Mouse (Mus musculus): ENCODE measurements at regions not wholly inside any gene's neighbourhood (a gene's known extent, or its start where the extent isn't known, plus 50 kb on each side); places are given as distances from the start of the nearest gene placed in this dataset.

- WGBS: 83% methylated on average over 1 of the region's 1 CpGs
- Histone ChIP-seq H3K27ac (replicated peaks; ENCODE audit: low read depth, low read length) (no peak overlapping the region), H3K4me3 (ENCODE audit: low read depth, low read length) (no peak overlapping the region), H3K36me3 (ENCODE audit: control insufficient read depth, insufficient read depth, low read length) (no peaks in the 10 kb centered on the region), H3K4me2 (ENCODE audit: low read depth, severe bottlenecking) (no peak overlapping the region), H3K4me1 (ENCODE audit: control insufficient read depth, insufficient read depth, low read length) (no peaks in the 10 kb centered on the region), H3K9ac (ENCODE audit: low read length) (no peak overlapping the region), H3K9me3 (ENCODE audit: control insufficient read depth, low read length) (no peaks in the 10 kb centered on the region), H3K27me3 (ENCODE audit: control insufficient read depth, insufficient read depth, low read length) (no peaks in the 10 kb centered on the region)
- ATAC-seq (ENCODE audit: insufficient number of reproducible peaks, low FRiP score, low TSS enrichment, low read depth) (no peak), DNase-seq (ENCODE audit: low spot score) (no peak)
Observed at GRCm38 (mm10) chr1:137083500-137083899, 123.3 kb upstream of the Nr5a2 start.

DNA sequence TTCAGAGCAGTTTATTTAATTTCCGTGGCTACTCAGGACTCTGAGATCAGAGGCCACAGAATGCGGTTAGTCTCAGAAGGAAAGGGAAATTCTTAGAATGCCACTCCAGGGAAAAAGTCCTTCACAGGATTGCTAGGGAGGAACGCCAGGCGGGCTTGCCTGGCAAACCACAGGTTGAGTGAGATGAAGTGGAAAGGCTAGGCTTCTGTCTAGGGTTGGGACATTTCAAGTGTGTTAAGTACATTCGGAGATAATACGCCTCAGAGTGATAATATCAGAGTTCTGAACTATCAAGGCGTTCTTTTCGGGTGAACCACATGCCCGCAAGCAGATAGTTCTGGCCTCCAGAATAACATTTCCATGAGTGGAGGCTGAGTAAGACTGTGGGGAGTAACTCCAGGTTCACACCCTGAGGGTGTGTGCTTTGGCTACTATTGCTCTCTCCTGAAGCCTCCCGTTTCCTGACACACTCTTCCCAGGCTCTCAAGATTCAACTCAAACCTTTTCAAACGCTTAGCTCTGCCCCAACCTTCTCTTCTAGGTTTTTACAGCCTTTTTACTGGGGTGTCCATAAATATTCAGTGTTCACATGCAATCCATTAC lies 119.3 kb upstream of the Nr5a2 start:
- WGBS: 80% methylated on average over 11 of the region's 11 CpGs
- no peak overlapping the region for H3K4me2 ChIP-seq (ENCODE audit: low read depth, severe bottlenecking)
- no peaks in the 10 kb centered on the region for H3K4me1 ChIP-seq (ENCODE audit: control insufficient read depth, insufficient read depth, low read length)
- H3K27ac ChIP-seq (replicated peaks; ENCODE audit: low read depth, low read length): no peak overlapping the region
- no peaks in the 10 kb centered on the region for H3K27me3 ChIP-seq (ENCODE audit: control insufficient read depth, insufficient read depth, low read length)
- no peak overlapping the region for H3K9ac ChIP-seq (ENCODE audit: low read length)
- no peaks in the 10 kb centered on the region for H3K36me3 ChIP-seq (ENCODE audit: control insufficient read depth, insufficient read depth, low read length)
- H3K9me3 ChIP-seq (ENCODE audit: control insufficient read depth, low read length): no peaks in the 10 kb centered on the region
- DNase-seq (ENCODE audit: low spot score) (no peak), ATAC-seq (ENCODE audit: insufficient number of reproducible peaks, low FRiP score, low TSS enrichment, low read depth) (no peak)
- H3K4me3 ChIP-seq (ENCODE audit: low read depth, low read length): no peak overlapping the region

GRCm38 (mm10) chr1:137074787-137075186 lies 114.5 kb upstream of the Nr5a2 start:
- H3K27me3 ChIP-seq (ENCODE audit: control insufficient read depth, insufficient read depth, low read length): no peaks in the 10 kb centered on the region
- WGBS: 81% methylated on average over 9 of the region's 9 CpGs
- H3K36me3 ChIP-seq (ENCODE audit: control insufficient read depth, insufficient read depth, low read length): no peaks in the 10 kb centered on the region
- no peaks in the 10 kb centered on the region for H3K4me1 ChIP-seq (ENCODE audit: control insufficient read depth, insufficient read depth, low read length)
- no peaks in the 10 kb centered on the region for H3K9me3 ChIP-seq (ENCODE audit: control insufficient read depth, low read length)
- H3K27ac ChIP-seq (replicated peaks; ENCODE audit: low read depth, low read length): no peak overlapping the region
- H3K4me2 ChIP-seq (ENCODE audit: low read depth, severe bottlenecking): no peak overlapping the region
- no peak overlapping the region for H3K9ac ChIP-seq (ENCODE audit: low read length)
- H3K4me3 ChIP-seq (ENCODE audit: low read depth, low read length): no peak overlapping the region
- ATAC-seq (ENCODE audit: insufficient number of reproducible peaks, low FRiP score, low TSS enrichment, low read depth) (no peak), DNase-seq (ENCODE audit: low spot score) (no peak)

GRCm38 (mm10) chr1:137073857-137074572 lies 113.8 kb upstream of the Nr5a2 start:
- H3K4me3 ChIP-seq (ENCODE audit: low read depth, low read length): no peak overlapping the region
- ATAC-seq (ENCODE audit: insufficient number of reproducible peaks, low FRiP score, low TSS enrichment, low read depth): no peak
- DNase-seq (ENCODE audit: low spot score): no peak
- H3K9me3 ChIP-seq (ENCODE audit: control insufficient read depth, low read length): no peaks in the 10 kb centered on the region
- WGBS: 65% methylated on average over 8 of the region's 8 CpGs
- no peaks in the 10 kb centered on the region for H3K4me1 ChIP-seq (ENCODE audit: control insufficient read depth, insufficient read depth, low read length)
- H3K4me2 ChIP-seq (ENCODE audit: low read depth, severe bottlenecking): no peak overlapping the region
- H3K9ac ChIP-seq (ENCODE audit: low read length): no peak overlapping the region
- no peaks in the 10 kb centered on the region for H3K36me3 ChIP-seq (ENCODE audit: control insufficient read depth, insufficient read depth, low read length)
- H3K27me3 ChIP-seq (ENCODE audit: control insufficient read depth, insufficient read depth, low read length): no peaks in the 10 kb centered on the region
- H3K27ac ChIP-seq (replicated peaks; ENCODE audit: low read depth, low read length): no peak overlapping the region

DNA sequence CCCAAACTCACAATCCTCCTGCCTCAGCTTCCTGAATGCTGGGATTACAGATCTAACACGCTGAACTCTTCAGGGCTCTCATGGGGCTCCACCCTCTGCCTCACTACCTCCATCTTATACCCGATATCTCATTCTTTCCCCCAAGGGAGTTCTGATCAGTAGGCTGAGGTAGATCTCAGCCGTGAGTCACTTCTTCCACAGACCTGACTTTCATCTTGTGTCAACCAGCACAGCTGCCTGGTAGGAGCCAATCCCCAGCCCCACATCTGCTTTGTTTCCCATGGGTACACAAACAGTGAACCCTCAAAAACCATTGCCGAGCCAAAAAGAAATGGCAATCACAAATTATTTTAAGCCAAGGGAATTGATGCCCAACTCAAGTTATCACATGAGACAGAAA lies 100.7 kb upstream of the Nr5a2 start:
- no peaks in the 10 kb centered on the region for H3K27me3 ChIP-seq (ENCODE audit: control insufficient read depth, insufficient read depth, low read length)
- DNase-seq (ENCODE audit: low spot score) (no peak), ATAC-seq (ENCODE audit: insufficient number of reproducible peaks, low FRiP score, low TSS enrichment, low read depth) (no peak)
- no peak overlapping the region for H3K9ac ChIP-seq (ENCODE audit: low read length)
- no peak overlapping the region for H3K27ac ChIP-seq (replicated peaks; ENCODE audit: low read depth, low read length)
- H3K36me3 ChIP-seq (ENCODE audit: control insufficient read depth, insufficient read depth, low read length): no peaks in the 10 kb centered on the region
- H3K4me3 ChIP-seq (ENCODE audit: low read depth, low read length): no peak overlapping the region
- no peaks in the 10 kb centered on the region for H3K4me1 ChIP-seq (ENCODE audit: control insufficient read depth, insufficient read depth, low read length)
- WGBS: 89% methylated on average over 4 of the region's 4 CpGs
- H3K4me2 ChIP-seq (ENCODE audit: low read depth, severe bottlenecking): no peak overlapping the region
- H3K9me3 ChIP-seq (ENCODE audit: control insufficient read depth, low read length): no peaks in the 10 kb centered on the region

DNA sequence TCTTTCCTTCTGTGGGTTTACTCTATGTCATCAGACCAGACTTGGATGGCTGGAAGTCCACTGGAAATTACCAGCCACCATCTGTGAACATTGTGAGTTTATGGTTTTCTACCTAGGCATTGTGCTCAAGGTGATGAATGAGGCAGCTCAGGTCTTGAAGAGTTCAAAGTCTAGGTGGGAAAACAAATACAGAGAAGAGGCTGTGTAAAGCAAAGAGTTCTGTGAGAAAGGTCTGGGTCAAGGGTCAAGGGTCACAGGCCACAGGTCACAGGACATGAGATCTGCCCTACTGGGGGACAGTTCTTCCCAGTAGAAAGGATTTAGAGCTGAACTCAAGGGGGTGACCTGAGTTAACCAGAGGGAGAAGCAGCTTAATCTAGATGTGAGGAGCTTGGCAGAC lies 92.9 kb upstream of the Nr5a2 start:
- H3K27me3 ChIP-seq (ENCODE audit: control insufficient read depth, insufficient read depth, low read length): no peaks in the 10 kb centered on the region
- no peaks in the 10 kb centered on the region for H3K4me1 ChIP-seq (ENCODE audit: control insufficient read depth, insufficient read depth, low read length)
- no peak overlapping the region for H3K27ac ChIP-seq (replicated peaks; ENCODE audit: low read depth, low read length)
- H3K4me2 ChIP-seq (ENCODE audit: low read depth, severe bottlenecking): no peak overlapping the region
- H3K36me3 ChIP-seq (ENCODE audit: control insufficient read depth, insufficient read depth, low read length): no peaks in the 10 kb centered on the region
- H3K9me3 ChIP-seq (ENCODE audit: control insufficient read depth, low read length): no peaks in the 10 kb centered on the region
- no peak overlapping the region for H3K9ac ChIP-seq (ENCODE audit: low read length)
- DNase-seq (ENCODE audit: low spot score) (no peak), ATAC-seq (ENCODE audit: insufficient number of reproducible peaks, low FRiP score, low TSS enrichment, low read depth) (no peak)
- H3K4me3 ChIP-seq (ENCODE audit: low read depth, low read length): no peak overlapping the region

- no peaks in the 10 kb centered on the region for H3K36me3 ChIP-seq (ENCODE audit: control insufficient read depth, insufficient read depth, low read length)
- H3K27me3 ChIP-seq (ENCODE audit: control insufficient read depth, insufficient read depth, low read length): no peaks in the 10 kb centered on the region
- H3K4me1 ChIP-seq (ENCODE audit: control insufficient read depth, insufficient read depth, low read length): no peaks in the 10 kb centered on the region
- no peak overlapping the region for H3K4me2 ChIP-seq (ENCODE audit: low read depth, severe bottlenecking)
- no peak overlapping the region for H3K27ac ChIP-seq (replicated peaks; ENCODE audit: low read depth, low read length)
- no peak for DNase-seq (ENCODE audit: low spot score)
- 95% methylated on average over 13 of the region's 13 CpGs for WGBS
- no peaks in the 10 kb centered on the region for H3K9me3 ChIP-seq (ENCODE audit: control insufficient read depth, low read length)
- ATAC-seq (ENCODE audit: insufficient number of reproducible peaks, low FRiP score, low TSS enrichment, low read depth): no peak
- no peak overlapping the region for H3K4me3 ChIP-seq (ENCODE audit: low read depth, low read length)
- no peak overlapping the region for H3K9ac ChIP-seq (ENCODE audit: low read length)
Observed at GRCm38 (mm10) chr1:137051515-137051914, 91.3 kb upstream of the Nr5a2 start.

DNA sequence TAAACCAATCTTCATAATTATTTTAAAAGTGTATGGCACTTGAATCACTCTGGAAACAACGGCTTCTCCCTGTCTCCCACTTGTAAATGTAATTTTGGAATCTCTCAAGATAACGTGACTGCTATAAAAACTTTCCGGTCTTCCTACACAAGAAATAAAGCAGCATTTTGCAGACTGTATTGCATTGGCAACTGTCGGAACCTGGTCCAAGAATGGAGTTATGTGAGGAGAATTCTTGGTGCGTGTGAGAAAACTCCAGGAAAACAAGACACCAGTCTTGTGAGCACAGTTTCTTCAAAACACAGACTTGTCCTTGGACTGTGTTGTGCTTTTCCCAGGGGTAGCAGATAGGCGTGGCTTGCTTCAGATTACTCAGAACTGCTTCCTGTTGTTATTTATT lies 83.8 kb upstream of the Nr5a2 start:
- H3K4me1 ChIP-seq (ENCODE audit: control insufficient read depth, insufficient read depth, low read length): no peaks in the 10 kb centered on the region
- ATAC-seq (ENCODE audit: insufficient number of reproducible peaks, low FRiP score, low TSS enrichment, low read depth) (no peak), DNase-seq (ENCODE audit: low spot score) (no peak)
- no peak overlapping the region for H3K4me3 ChIP-seq (ENCODE audit: low read depth, low read length)
- no peaks in the 10 kb centered on the region for H3K36me3 ChIP-seq (ENCODE audit: control insufficient read depth, insufficient read depth, low read length)
- no peak overlapping the region for H3K4me2 ChIP-seq (ENCODE audit: low read depth, severe bottlenecking)
- H3K27me3 ChIP-seq (ENCODE audit: control insufficient read depth, insufficient read depth, low read length): no peaks in the 10 kb centered on the region
- H3K9ac ChIP-seq (ENCODE audit: low read length): no peak overlapping the region
- 86% methylated on average over 6 of the region's 6 CpGs for WGBS
- H3K27ac ChIP-seq (replicated peaks; ENCODE audit: low read depth, low read length): no peak overlapping the region
- H3K9me3 ChIP-seq (ENCODE audit: control insufficient read depth, low read length): no peaks in the 10 kb centered on the region
